ENCODE assay signal across 9 mouse cellular contexts in the genomic region with DNA sequence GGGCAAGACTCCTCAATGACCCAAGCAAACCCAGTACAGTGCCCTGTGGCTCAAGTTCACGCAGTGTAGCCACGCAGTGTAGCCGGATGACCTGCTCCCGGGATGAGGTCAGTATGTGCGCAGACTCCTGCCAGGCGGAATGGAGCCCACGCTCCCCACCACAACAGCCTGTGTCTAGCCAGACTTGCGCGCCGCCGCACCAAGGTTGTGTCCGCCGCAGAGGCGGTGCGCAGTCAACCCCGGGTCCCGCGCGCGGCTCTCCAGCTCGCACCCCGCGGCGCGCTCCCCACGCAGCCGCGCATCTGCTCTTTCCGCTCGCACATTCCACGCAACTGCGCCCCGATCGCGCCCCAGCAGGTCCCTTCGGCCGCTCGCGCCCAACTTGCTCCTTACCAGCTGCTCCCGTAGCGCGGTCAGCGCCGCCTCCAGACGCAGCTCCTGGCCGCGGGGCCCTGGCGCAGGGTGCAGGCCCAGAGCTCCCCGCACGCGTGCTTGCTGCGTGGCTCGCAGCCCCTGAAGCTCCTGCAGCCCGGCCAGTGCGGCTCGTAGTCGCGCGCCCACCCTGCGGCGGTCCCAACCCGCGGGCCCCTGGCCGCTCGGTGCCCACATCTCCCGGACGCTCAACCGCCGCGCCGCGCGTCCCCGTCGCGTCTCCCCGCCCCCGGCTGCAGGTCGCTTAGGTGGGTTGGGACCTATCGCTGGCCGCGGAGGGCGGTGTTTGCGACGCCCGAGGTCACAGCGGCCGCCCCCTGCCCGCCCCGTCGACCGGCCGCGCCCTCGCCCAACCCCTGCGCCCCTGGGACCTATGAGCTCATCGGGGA. TPM values are rescaled to one million over a fixed set of nuclear protein-coding genes. Genes with fewer than 3 reads are reported as not detected.
DNase-seq lines count a peak whose midpoint lies in the region; ATAC-seq and TF ChIP-seq lines count a peak whose summit lies in the region.
"Had no signal": no experiment of that assay in that cellular context is flagged by ENCODE, and none has a peak within 500 bp of the region (broad histone marks: within the 10 kb centered on the region; RNA-seq: fewer than 3 reads in every experiment).

No protein-coding gene starts in this region.

- intact Hi-C loops in heart, postnatal 25 days (cut with DNase I): loop anchor here (10.0 kb wide), 1 partner anchor 369 kb away; no protein-coding TSS in a partner anchor

- ATAC-seq in embryonic facial prominence, embryonic 13.5 days (ENCODE audit: insufficient number of reproducible peaks, insufficient read depth, low FRiP score, low TSS enrichment, low read depth): peak; percentile 16; the same call in 1 of the 2 replicates
- peak; percentile 40 for ATAC-seq in heart, postnatal 0 days (ENCODE audit: insufficient read depth, low read depth)
- ATAC-seq in liver, embryonic 16.5 days (ENCODE audit: low read depth): peak; percentile 79
- ATAC-seq in neural tube, embryonic 15.5 days (ENCODE audit: low FRiP score): peak; percentile 82

- no peak for TF ChIP-seq CTCF in heart, postnatal 0 days (IDR thresholded peaks at IDR 0.05; ENCODE audit: low read depth)

- WGBS in embryonic facial prominence, embryonic 13.5 days: under 1% methylated on average over 82 of the region's 97 CpGs
- WGBS in heart, postnatal 0 days: under 1% methylated on average over 95 of the region's 97 CpGs
- WGBS in liver, embryonic 16.5 days (ENCODE audit: insufficient replicate concordance): 2% methylated on average over 85 of the region's 97 CpGs
- WGBS in neural tube, embryonic 15.5 days: under 1% methylated on average over 97 of the region's 97 CpGs

- H3K4me1 ChIP-seq in embryonic facial prominence, embryonic 13.5 days: peaks cover 57% of the 10 kb centered on the region
- no peaks in the 10 kb centered on the region; the same call in 1 of the 2 replicates for H3K4me1 ChIP-seq in heart, postnatal 0 days (ENCODE audit: control insufficient read depth, insufficient read depth)
- peaks cover 8% of the 10 kb centered on the region for H3K4me1 ChIP-seq in liver, embryonic 16.5 days (ENCODE audit: control insufficient read depth, low read depth, low read length)
- H3K4me1 ChIP-seq in neural tube, embryonic 15.5 days: peaks cover 48% of the 10 kb centered on the region

- peak overlapping the region; percentile 79 for H3K9ac ChIP-seq in embryonic facial prominence, embryonic 13.5 days
- peak overlapping the region; percentile 33; the same call in 1 of the 2 replicates for H3K9ac ChIP-seq in heart, postnatal 0 days (replicated peaks; ENCODE audit: low read depth, low read length)
- H3K9ac ChIP-seq in liver, embryonic 16.5 days (ENCODE audit: low read depth, low read length): peak overlapping the region; percentile 52
- peak overlapping the region; percentile 84 for H3K9ac ChIP-seq in neural tube, embryonic 15.5 days (replicated peaks)

- H3K4me2 ChIP-seq in embryonic facial prominence, embryonic 13.5 days: peak overlapping the region; percentile 97
- peak overlapping the region; percentile 96 for H3K4me2 ChIP-seq in heart, postnatal 0 days (ENCODE audit: low read depth, low read length)
- H3K4me2 ChIP-seq in liver, embryonic 16.5 days (ENCODE audit: low read depth, low read length): peak overlapping the region; percentile 12
- H3K4me2 ChIP-seq in neural tube, embryonic 15.5 days: peak overlapping the region; percentile 91

- peaks cover 74% of the 10 kb centered on the region for H3K27me3 ChIP-seq in embryonic facial prominence, embryonic 13.5 days
- H3K27me3 ChIP-seq in heart, postnatal 0 days (ENCODE audit: control insufficient read depth, insufficient read depth, low read length): peaks cover 63% of the 10 kb centered on the region
- peaks cover 34% of the 10 kb centered on the region for H3K27me3 ChIP-seq in liver, embryonic 16.5 days (ENCODE audit: control insufficient read depth, insufficient read depth, low read depth, low read length)
- peaks cover 57% of the 10 kb centered on the region for H3K27me3 ChIP-seq in neural tube, embryonic 15.5 days (replicated peaks)

- peak; percentile 96 for DNase-seq in heart, adult 11 months
- DNase-seq in heart, postnatal 25 days (ENCODE audit: low spot score): no peak
- DNase-seq in heart, postnatal 0 days (ENCODE audit: low spot score): no peak
- peak; percentile 78 to 86 for DNase-seq in kidney, postnatal 36 days
- DNase-seq in c-Kit-positive CD71-positive TER-119-positive erythroid progenitor cells, embryonic 14.5 days (ENCODE audit: low spot score): no peak

- no peak for TF ChIP-seq EP300 in heart, postnatal 0 days (IDR thresholded peaks at IDR 0.05; ENCODE audit: low read depth)

- H3K36me3 ChIP-seq in embryonic facial prominence, embryonic 13.5 days: no peaks in the 10 kb centered on the region
- H3K36me3 ChIP-seq in heart, postnatal 0 days (replicated peaks; ENCODE audit: control insufficient read depth, insufficient read depth, low read length): no peaks in the 10 kb centered on the region
- H3K36me3 ChIP-seq in liver, embryonic 16.5 days (ENCODE audit: control insufficient read depth, insufficient read depth): no peaks in the 10 kb centered on the region
- no peaks in the 10 kb centered on the region for H3K36me3 ChIP-seq in neural tube, embryonic 15.5 days

- H3K4me3 ChIP-seq in embryonic facial prominence, embryonic 13.5 days: peak overlapping the region; percentile 74
- peak overlapping the region; percentile 65 for H3K4me3 ChIP-seq in heart, postnatal 0 days (ENCODE audit: low read depth, low read length)
- H3K4me3 ChIP-seq in liver, embryonic 16.5 days (ENCODE audit: low read depth, low read length): peak overlapping the region; percentile 60
- H3K4me3 ChIP-seq in neural tube, embryonic 15.5 days (replicated peaks): peak overlapping the region; percentile 75

- peak overlapping the region; percentile 48 for H3K27ac ChIP-seq in embryonic facial prominence, embryonic 13.5 days
- no peak overlapping the region for H3K27ac ChIP-seq in heart, postnatal 0 days (ENCODE audit: low read depth)
- H3K27ac ChIP-seq in liver, embryonic 16.5 days (ENCODE audit: low read length): peak overlapping the region; percentile 53
- peak overlapping the region; percentile 76 for H3K27ac ChIP-seq in neural tube, embryonic 15.5 days (replicated peaks)

- H3K9me3 ChIP-seq in embryonic facial prominence, embryonic 13.5 days: no peaks in the 10 kb centered on the region
- no peaks in the 10 kb centered on the region for H3K9me3 ChIP-seq in heart, postnatal 0 days (replicated peaks; ENCODE audit: control insufficient read depth, low read length)
- H3K9me3 ChIP-seq in liver, embryonic 16.5 days (replicated peaks; ENCODE audit: control insufficient read depth, low read length): no peaks in the 10 kb centered on the region
- no peaks in the 10 kb centered on the region for H3K9me3 ChIP-seq in neural tube, embryonic 15.5 days (replicated peaks)

RNA-seq across cellular contexts. Expression of gene Dact2, which starts 0.8 kb away (rescaled TPM):
- 1 to 10 TPM in 1 of 2 experiments, under 1 TPM in 1; 0.92 to 1.8 TPM for total RNA-seq in heart, postnatal 25 days (2021)
- 2.5 and 3.1 TPM in 2 replicates for polyA plus RNA-seq in embryonic facial prominence, embryonic 13.5 days (2015; fragmentation: Nextera tagmentation; extraction: Ambion mirVana)
- 2.1 and 2.5 TPM in 2 replicates for total RNA-seq in heart, postnatal 0 days (2014; rRNA removed; ENCODE audit: low replicate concordance)
- 0.20 and 0.55 TPM in 2 replicates for polyA plus RNA-seq in heart, postnatal 0 days (2015; fragmentation: Nextera tagmentation; extraction: Ambion mirVana)
- polyA plus RNA-seq in liver, embryonic 16.5 days (2015; fragmentation: Nextera tagmentation; extraction: Ambion mirVana): 0.75 and 1.3 TPM in 2 replicates
- polyA plus RNA-seq in neural tube, embryonic 15.5 days (2015; fragmentation: Nextera tagmentation; extraction: Ambion mirVana): 3.7 and 9.1 TPM in 2 replicates
- total RNA-seq: MEL had no signal

Comparison
In these comparisons a context has a peak if more than half of its experiments do, and no peak if none do; other contexts are left out.
1. DNase-seq: peak in heart, adult 11 months (single experiment) and kidney, postnatal 36 days (2 of 2); none in heart, postnatal 25 days (single experiment), heart, postnatal 0 days (single experiment) and c-Kit-positive CD71-positive TER-119-positive erythroid progenitor cells, embryonic 14.5 days (single experiment).
2. ATAC-seq: peak in every context shown above with its lines; median percentile 82 in neural tube, embryonic 15.5 days; 79 in liver, embryonic 16.5 days; 40 in heart, postnatal 0 days; 16 in embryonic facial prominence, embryonic 13.5 days.
3. H3K4me2 ChIP-seq: peak in every context shown above with its lines; median percentile 97 in embryonic facial prominence, embryonic 13.5 days; 96 in heart, postnatal 0 days; 91 in neural tube, embryonic 15.5 days; 12 in liver, embryonic 16.5 days.
4. H3K9ac ChIP-seq: peak in every context shown above with its lines; median percentile 84 in neural tube, embryonic 15.5 days; 79 in embryonic facial prominence, embryonic 13.5 days; 52 in liver, embryonic 16.5 days; 33 in heart, postnatal 0 days.
5. Peak in every context shown above with its lines, with median percentiles within 50 percentile points of each other: H3K4me3 ChIP-seq.